Mouse (Mus musculus) limb, embryonic 13.5 days (tissue): ENCODE data around the gene Mttp. TPM values are rescaled to one million over a fixed set of nuclear protein-coding genes. Genes with fewer than 3 reads are reported as not detected.
"Not testable (repeated sequence)": the region's sequence is repeated elsewhere in the genome, so short reads cannot be mapped to it uniquely, and the experiment has no call there.

Source experiments
- ATAC-seq: fragments of 200-750 bp; cut with Nextera tagmentation; 2 replicates; pipeline ENCODE4 v1.8.0; 2017; ENCODE audit warnings: low read depth, moderate number of reproducible peaks, moderate TSS enrichment; ENCODE audit not compliant: low FRiP score
- H3K27ac ChIP-seq: fragments of 300-500 bp; sonication (generic); 2 replicates; pipeline ENCODE4 v1.5.1; 2015; ENCODE audit warnings: inconsistent platforms, mild to moderate bottlenecking, moderate library complexity
- H3K27me3 ChIP-seq: fragments of 300-500 bp; sonication (generic); 2 replicates; pipeline ENCODE4 v1.6.1; 2015; ENCODE audit warnings: mild to moderate bottlenecking, inconsistent platforms
- H3K36me3 ChIP-seq: fragments of 300-500 bp; sonication (generic); 2 replicates; pipeline ENCODE4 v1.6.1; 2015; ENCODE audit warnings: inconsistent platforms, mild to moderate bottlenecking, moderate library complexity
- H3K4me1 ChIP-seq: fragments of 300-500 bp; sonication (generic); 2 replicates; pipeline ENCODE4 v1.6.1; 2015; ENCODE audit warnings: inconsistent platforms
- H3K4me2 ChIP-seq: fragments of 300-500 bp; sonication (generic); replicated peaks from 2 replicates; pipeline ENCODE4 v1.6.1; 2015; ENCODE audit warnings: inconsistent platforms, mild to moderate bottlenecking, moderate library complexity
- H3K4me3 ChIP-seq: fragments of 300-500 bp; sonication (generic); 2 replicates; pipeline ENCODE4 v1.5.1; 2015; ENCODE audit warnings: moderate library complexity, mild to moderate bottlenecking, inconsistent platforms
- H3K9ac ChIP-seq: fragments of 300-500 bp; sonication (generic); 2 replicates; pipeline ENCODE4 v1.6.1; 2015; ENCODE audit warnings: mild to moderate bottlenecking, inconsistent platforms
- H3K9me3 ChIP-seq: fragments of 300-500 bp; sonication (generic); 2 replicates; pipeline ENCODE4 v1.6.1; 2016; ENCODE audit warnings: inconsistent platforms
- WGBS: fragments of 180-500 bp; shearing (Covaris S2); methylation state at CpG from one replicate; pipeline ENCODE4 v1.1.7; 2015; 5-methylcytosine and 5-hydroxymethylcytosine counted together
- polyA plus RNA-seq: library from polyadenylated mRNA; unstranded; fragments of >200 nt; fragmentation: Nextera tagmentation; extraction: Ambion mirVana; gene quantifications from 2 replicates; pipeline ENCODE4 v1.2.1, GENCODE M21; 2015

The Mttp gene
- polyA plus RNA-seq, 1 experiment from 2014 or later, result 9.0 TPM

- Histone ChIP-seq H3K36me3 (peaks cover 26% of the 10 kb centered on the region), H3K4me2 (no peak overlapping the region), H3K4me3 (no peak overlapping the region), H3K9me3 (0 out of 2 replicates have a peak, but pooled peaks cover 6% of the 10 kb centered on the region), H3K27ac (no peak overlapping the region), H3K9ac (no peak overlapping the region), H3K27me3 (no peaks in the 10 kb centered on the region), H3K4me1 (no peaks in the 10 kb centered on the region)
- WGBS, result 89% methylated on average over 4 of the region's 4 CpGs
- ATAC-seq, result no peak
Measured at GRCm38 (mm10) chr3:138155062-138155461, 10.3 kb upstream of the Mttp start.

DNA sequence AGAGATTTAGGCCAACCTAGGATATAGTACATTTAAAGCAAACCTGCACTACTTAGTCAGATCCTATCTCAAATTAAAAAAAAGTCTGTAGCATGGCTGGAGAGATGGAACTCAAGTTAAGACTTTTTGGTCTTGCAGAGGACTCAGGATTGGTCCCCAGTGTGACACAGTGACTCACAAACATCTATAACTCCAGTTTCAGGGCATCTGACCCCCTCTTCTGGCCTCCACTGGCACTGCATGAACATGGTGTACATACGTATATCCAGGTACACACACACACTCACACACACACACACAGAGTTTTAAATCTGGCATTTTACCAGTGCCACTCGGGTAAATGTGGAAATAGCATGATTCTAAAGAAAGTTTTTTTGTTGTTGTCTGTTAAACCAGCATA, 4.0 kb upstream of the Mttp start:
- Histone ChIP-seq H3K4me1 (peaks cover 5% of the 10 kb centered on the region; the same call in 1 of the 2 replicates), H3K4me3 (no peak overlapping the region), H3K27me3 (no peaks in the 10 kb centered on the region), H3K9me3 (0 out of 2 replicates have a peak, but pooled peaks cover 6% of the 10 kb centered on the region), H3K4me2 (no peak overlapping the region), H3K9ac (no peak overlapping the region), H3K27ac (no peak overlapping the region), H3K36me3 (peaks cover 23% of the 10 kb centered on the region)
- no peak for ATAC-seq
- 97% methylated on average over 2 of the region's 2 CpGs for WGBS

- no peaks in the 10 kb centered on the region for H3K27me3 ChIP-seq
- no peak for ATAC-seq
Measured at GRCm38 (mm10) chr3:138144060-138144641, 617 bp downstream of the Mttp start.

DNA sequence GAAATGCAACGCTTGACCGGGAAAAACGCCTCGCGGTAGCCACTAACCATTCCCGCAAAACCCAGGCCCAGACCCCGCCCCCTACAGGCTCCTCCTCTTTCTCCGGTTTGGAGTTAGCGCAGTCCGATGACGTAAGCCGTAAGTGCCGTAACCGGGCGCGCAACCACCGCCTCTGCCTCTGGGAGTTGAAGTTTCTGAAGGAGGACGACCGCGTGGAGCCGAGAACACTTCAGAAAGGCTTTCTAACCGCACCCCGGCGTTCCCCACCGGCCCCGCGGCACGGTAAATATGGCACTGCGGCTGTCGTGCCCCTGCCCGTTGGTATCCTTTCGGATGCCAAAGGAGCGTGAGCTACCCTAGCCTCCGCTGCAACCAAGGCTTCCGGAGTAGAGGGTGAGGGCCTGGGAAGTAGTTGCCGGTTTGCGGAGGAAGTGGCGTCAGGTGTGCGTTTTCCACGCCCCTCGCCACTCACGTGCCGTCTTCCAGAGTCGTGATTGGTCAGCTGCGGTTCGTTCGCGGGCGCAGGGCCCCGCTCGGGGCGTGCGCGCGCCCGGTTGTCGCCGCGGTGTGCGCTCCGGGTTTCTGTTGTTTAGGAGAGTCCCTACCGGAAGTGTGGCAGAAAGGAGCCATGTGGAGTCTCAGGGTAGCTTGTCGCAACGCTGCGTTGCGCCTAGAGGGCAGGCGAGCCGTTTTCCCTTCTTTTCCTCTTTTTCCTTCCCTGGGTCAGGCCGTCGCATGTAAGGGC, 1.3 kb downstream of the Mttp start, which contains the start of gene Trmt10a:
Trmt10a (plus strand) TSS at position 134 of the 745 bp plus-strand sequence.
- WGBS, result under 1% methylated on average over 70 of the region's 70 CpGs

More at GRCm38 (mm10) chr3:138144060-138144641, 617 bp downstream of the Mttp start:
- peak overlapping the region; percentile 80 for H3K9ac ChIP-seq
- under 1% methylated on average over 18 of the region's 18 CpGs for WGBS
- peak overlapping the region; percentile 64 for H3K4me3 ChIP-seq
- H3K4me1 ChIP-seq, result peaks cover 8% of the 10 kb centered on the region; the same call in 1 of the 2 replicates
- peak overlapping the region; percentile 73 for H3K4me2 ChIP-seq
- no peaks in the 10 kb centered on the region for H3K9me3 ChIP-seq
- H3K27ac ChIP-seq, result peak overlapping the region; percentile 98
- H3K36me3 ChIP-seq, result peaks cover 3% of the 10 kb centered on the region

GRCm38 (mm10) chr3:138142733-138143314, 1.9 kb downstream of the Mttp start:
- peak overlapping the region; percentile 98 for H3K27ac ChIP-seq
- H3K9ac ChIP-seq, result peak overlapping the region; percentile 80; the same call in 1 of the 2 replicates
- H3K4me3 ChIP-seq, result peak overlapping the region; percentile 64
- H3K9me3 ChIP-seq, result no peaks in the 10 kb centered on the region
- H3K36me3 ChIP-seq, result no peaks in the 10 kb centered on the region
- H3K4me1 ChIP-seq, result peaks cover 8% of the 10 kb centered on the region; the same call in 1 of the 2 replicates
- peak overlapping the region; percentile 73 for H3K4me2 ChIP-seq
- WGBS, result 4% methylated on average over 12 of the region's 12 CpGs
- no peaks in the 10 kb centered on the region for H3K27me3 ChIP-seq
- ATAC-seq, result no peak

More for the DNA sequence above, 1.3 kb downstream of the Mttp start, which contains the start of gene Trmt10a:
- Histone ChIP-seq H3K4me2 (peak within 1 kb of the TSS; percentile 73), H3K27me3 (no peaks in the 10 kb centered on the region), H3K27ac (peak within 1 kb of the TSS; percentile 98), H3K36me3 (no peaks in the 10 kb centered on the region), H3K4me1 (peaks cover 8% of the 10 kb centered on the region; the same call in 1 of the 2 replicates), H3K9me3 (no peaks in the 10 kb centered on the region), H3K4me3 (peak within 1 kb of the TSS; percentile 64), H3K9ac (peak within 1 kb of the TSS; percentile 80)
- ATAC-seq, result peak; percentile 99

DNA sequence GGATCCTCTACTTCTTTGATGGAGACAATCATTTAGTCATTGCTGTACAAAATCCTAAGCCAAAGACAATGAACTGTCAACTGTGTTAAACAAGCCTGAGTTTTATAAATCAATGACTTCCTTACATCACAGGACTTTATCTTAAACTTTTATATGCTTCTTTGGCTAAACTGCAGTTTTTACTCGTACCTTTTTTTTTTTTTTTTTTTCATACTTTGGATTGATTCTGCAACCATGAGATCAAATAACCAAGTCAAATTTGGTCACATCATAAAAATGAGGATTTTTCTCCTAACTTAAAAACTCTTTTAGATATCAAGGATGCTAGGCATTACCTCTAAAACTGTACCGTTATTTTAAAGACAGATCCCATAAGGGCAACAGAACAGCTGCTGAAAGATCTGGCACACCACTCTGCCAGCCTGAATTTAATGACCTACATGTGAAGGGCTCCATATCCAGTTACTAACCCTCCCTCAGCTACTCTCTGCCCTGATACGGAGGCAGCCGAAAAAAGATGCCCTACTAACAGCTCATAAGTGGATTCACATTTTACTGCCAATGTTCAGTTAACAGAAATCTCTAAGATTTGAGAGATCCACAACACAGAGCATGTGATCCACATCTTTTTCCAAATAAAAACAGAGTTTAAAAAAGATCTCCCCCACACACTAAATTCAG, 2.6 kb downstream of the Mttp start:
- ATAC-seq, result no peak
- Histone ChIP-seq H3K36me3 (no peaks in the 10 kb centered on the region), H3K4me3 (peak overlapping the region; percentile 64), H3K27me3 (no peaks in the 10 kb centered on the region), H3K9ac (0 out of 2 replicates have a peak overlapping the region, but pooled peaks have one; percentile 43), H3K4me2 (peak overlapping the region; percentile 57), H3K27ac (peak overlapping the region; percentile 44; the same call in 1 of the 2 replicates), H3K9me3 (no peaks in the 10 kb centered on the region), H3K4me1 (0 out of 2 replicates have a peak, but pooled peaks cover 3% of the 10 kb centered on the region)
- whole genome bisulfite sequencing, result 24% methylated on average over 4 of the region's 4 CpGs

DNA sequence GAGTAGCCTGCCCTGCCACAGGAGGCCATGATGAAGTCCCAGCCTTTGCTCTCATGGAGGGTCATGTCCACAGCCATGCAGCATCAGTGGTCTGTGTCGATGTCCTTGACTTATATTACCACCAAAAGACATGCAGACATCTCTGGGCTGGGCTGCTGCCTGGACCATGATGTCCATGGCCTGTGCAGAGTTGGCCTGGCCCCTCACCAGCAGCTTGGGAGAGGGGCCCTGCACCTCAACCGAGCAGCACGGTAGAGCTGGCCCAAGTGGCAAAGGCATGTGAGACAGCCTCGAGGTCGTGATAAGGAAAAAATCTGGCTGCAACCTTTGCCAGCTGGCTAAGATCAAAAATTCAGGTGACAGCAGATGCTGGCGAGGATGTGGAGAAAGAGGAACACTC, 5.1 kb downstream of the Mttp start:
- no peak overlapping the region for H3K4me2 ChIP-seq
- no peaks in the 10 kb centered on the region for H3K27me3 ChIP-seq
- WGBS, result 91% methylated on average over 6 of the region's 6 CpGs
- no peaks in the 10 kb centered on the region for H3K36me3 ChIP-seq
- 0 out of 2 replicates have a peak, but pooled peaks cover 3% of the 10 kb centered on the region for H3K4me1 ChIP-seq
- no peak for ATAC-seq
- no peaks in the 10 kb centered on the region for H3K9me3 ChIP-seq
- no peak overlapping the region for H3K9ac ChIP-seq
- H3K4me3 ChIP-seq, result no peak overlapping the region
- H3K27ac ChIP-seq, result no peak overlapping the region

- not testable (repeated sequence) for ATAC-seq, H3K4me3 ChIP-seq, H3K27ac ChIP-seq, H3K9ac ChIP-seq, H3K4me1 ChIP-seq, H3K27me3 ChIP-seq, H3K9me3 ChIP-seq, H3K4me2 ChIP-seq, H3K36me3 ChIP-seq
- 94% methylated on average over 13 of the region's 13 CpGs for WGBS
Measured at GRCm38 (mm10) chr3:138138146-138138545, 6.6 kb downstream of the Mttp start.

DNA sequence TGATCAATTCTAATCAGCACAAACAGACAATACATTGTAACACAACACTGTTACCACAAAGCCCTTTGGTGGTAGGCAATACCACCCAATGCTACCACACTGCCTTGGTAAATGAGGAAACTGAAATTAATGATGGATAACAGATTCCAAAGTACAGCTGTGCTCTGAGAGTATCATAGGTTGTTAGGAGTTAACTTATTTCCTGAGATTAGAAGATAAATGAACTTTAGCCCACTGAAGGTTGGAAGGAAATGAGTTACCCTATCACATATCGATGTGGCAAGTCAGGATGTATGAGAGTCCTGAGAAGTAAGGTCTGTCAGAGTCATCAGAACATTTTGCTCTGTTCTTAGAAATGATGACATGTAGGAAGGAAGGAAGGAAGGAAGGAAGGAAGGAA, 10.2 kb downstream of the Mttp start:
- WGBS, result 91% methylated on average over 1 of the region's 1 CpGs

DNA sequence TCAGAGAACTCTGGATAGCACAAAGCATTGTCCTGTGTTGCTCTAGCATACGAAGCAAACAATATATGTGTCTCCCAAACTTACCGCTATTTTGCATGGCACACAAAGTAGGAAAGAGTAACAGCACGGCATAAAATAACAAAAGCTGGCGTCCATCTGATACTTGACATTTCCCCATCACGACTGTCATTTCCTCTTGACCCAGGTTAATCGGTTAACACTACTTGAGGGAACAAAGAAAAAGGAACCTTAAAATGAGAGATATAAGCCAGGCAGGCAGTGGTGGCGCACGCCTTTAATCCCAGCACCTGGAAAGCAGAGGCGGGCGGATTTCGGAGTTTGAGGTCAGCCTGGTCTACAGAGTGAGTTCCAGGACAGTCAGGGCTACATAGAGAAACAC, 10.9 kb downstream of the Mttp start:
- no peak overlapping the region for H3K27ac ChIP-seq
- H3K4me3 ChIP-seq, result no peak overlapping the region
- H3K4me1 ChIP-seq, result no peaks in the 10 kb centered on the region
- H3K9ac ChIP-seq, result no peak overlapping the region
- no peak overlapping the region for H3K4me2 ChIP-seq
- no peaks in the 10 kb centered on the region for H3K9me3 ChIP-seq
- H3K36me3 ChIP-seq, result no peaks in the 10 kb centered on the region
- WGBS, result 83% methylated on average over 11 of the region's 11 CpGs
- ATAC-seq, result no peak
- no peaks in the 10 kb centered on the region for H3K27me3 ChIP-seq

More for the DNA sequence above, 10.2 kb downstream of the Mttp start:
- H3K27me3 ChIP-seq, result no peaks in the 10 kb centered on the region
- no peak overlapping the region for H3K27ac ChIP-seq
- no peak overlapping the region for H3K4me2 ChIP-seq
- H3K9me3 ChIP-seq, result no peaks in the 10 kb centered on the region
- no peaks in the 10 kb centered on the region for H3K4me1 ChIP-seq
- H3K36me3 ChIP-seq, result no peaks in the 10 kb centered on the region
- no peak for ATAC-seq
- H3K4me3 ChIP-seq, result no peak overlapping the region
- no peak overlapping the region for H3K9ac ChIP-seq

DNA sequence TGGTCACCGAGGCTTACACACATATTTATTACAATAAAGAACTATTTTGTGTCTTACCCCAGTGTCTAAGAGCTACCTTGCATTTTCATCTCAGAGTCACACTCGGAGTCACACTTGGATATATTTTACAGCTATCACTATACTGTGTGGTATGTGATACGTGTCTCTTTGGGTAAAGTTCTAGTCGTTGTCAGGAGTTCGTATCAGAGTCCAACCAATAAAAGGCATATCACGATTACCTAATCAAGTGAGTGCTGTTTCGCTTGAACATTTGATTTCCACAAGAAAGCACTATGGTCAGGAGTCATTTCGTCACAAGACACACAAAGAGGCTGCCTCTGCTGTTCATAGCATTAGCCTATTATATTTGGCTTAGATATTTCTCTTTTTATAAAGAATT, 11.3 kb downstream of the Mttp start:
- no peak overlapping the region for H3K4me2 ChIP-seq
- H3K27ac ChIP-seq, result no peak overlapping the region
- 92% methylated on average over 8 of the region's 8 CpGs for WGBS
- no peaks in the 10 kb centered on the region for H3K27me3 ChIP-seq
- H3K36me3 ChIP-seq, result no peaks in the 10 kb centered on the region
- H3K9me3 ChIP-seq, result no peaks in the 10 kb centered on the region
- H3K9ac ChIP-seq, result no peak overlapping the region
- H3K4me1 ChIP-seq, result no peaks in the 10 kb centered on the region
- ATAC-seq, result no peak
- no peak overlapping the region for H3K4me3 ChIP-seq
